In genomic region chr2:106231136-106231535, GRCm38 (mm10) we compare ENCODE assay signal across 15 mouse cellular contexts.
"Had no signal": no experiment of that assay in that cellular context is flagged by ENCODE, and none has a peak within 500 bp of the region (broad histone marks: within the 10 kb centered on the region; RNA-seq: fewer than 3 reads in every experiment).

No protein-coding gene starts in this region.

- H3K4me2 ChIP-seq: limb, embryonic 12.5 days; liver, embryonic 13.5 days; lung, embryonic 15.5 days; midbrain, embryonic 12.5 days; neural tube, embryonic 13.5 days had no signal

- ATAC-seq: liver, postnatal 0 days had no signal

- H3K36me3 ChIP-seq: limb, embryonic 12.5 days; liver, embryonic 13.5 days; lung, embryonic 15.5 days; midbrain, embryonic 12.5 days; neural tube, embryonic 13.5 days had no signal

- H3K4me3 ChIP-seq: left cerebral cortex, adult 2 months; limb, embryonic 12.5 days; liver, embryonic 13.5 days; lung, embryonic 15.5 days; megakaryocyte, embryonic 14.5 days; midbrain, embryonic 12.5 days; neural tube, embryonic 13.5 days had no signal

- H3K27ac ChIP-seq: left cerebral cortex, adult 2 months; limb, embryonic 12.5 days; liver, embryonic 13.5 days; lung, embryonic 15.5 days; macrophage; midbrain, embryonic 12.5 days; neural tube, embryonic 13.5 days; stomach, postnatal 0 days had no signal

- H3K9me3 ChIP-seq: limb, embryonic 12.5 days; liver, embryonic 13.5 days; lung, embryonic 15.5 days; megakaryocyte, embryonic 14.5 days; midbrain, embryonic 12.5 days; neural tube, embryonic 13.5 days had no signal

- H3K4me1 ChIP-seq: limb, embryonic 12.5 days; liver, embryonic 13.5 days; lung, embryonic 15.5 days; megakaryocyte, embryonic 14.5 days; midbrain, embryonic 12.5 days; neural tube, embryonic 13.5 days had no signal

- H3K9ac ChIP-seq: limb, embryonic 12.5 days; liver, embryonic 13.5 days; liver, postnatal 0 days; lung, embryonic 15.5 days; midbrain, embryonic 12.5 days; neural tube, embryonic 13.5 days had no signal

- DNase-seq: kidney, adult 8-10 months; kidney, postnatal 25 days; liver; liver, embryonic 13.5 days; liver, postnatal 0 days; lung, postnatal 14 days; thymus, postnatal 4 days had no signal

- H3K27me3 ChIP-seq: limb, embryonic 12.5 days; liver, embryonic 13.5 days; lung, embryonic 15.5 days; megakaryocyte, embryonic 14.5 days; midbrain, embryonic 12.5 days; neural tube, embryonic 13.5 days had no signal
